Mouse (Mus musculus): ENCODE measurements around the gene Crmp1. TPM values are rescaled to one million over a fixed set of nuclear protein-coding genes. Genes with fewer than 3 reads are reported as not detected.

Crmp1 gene
- polyA plus RNA-seq, 1 experiment = 0.05 TPM

DNA sequence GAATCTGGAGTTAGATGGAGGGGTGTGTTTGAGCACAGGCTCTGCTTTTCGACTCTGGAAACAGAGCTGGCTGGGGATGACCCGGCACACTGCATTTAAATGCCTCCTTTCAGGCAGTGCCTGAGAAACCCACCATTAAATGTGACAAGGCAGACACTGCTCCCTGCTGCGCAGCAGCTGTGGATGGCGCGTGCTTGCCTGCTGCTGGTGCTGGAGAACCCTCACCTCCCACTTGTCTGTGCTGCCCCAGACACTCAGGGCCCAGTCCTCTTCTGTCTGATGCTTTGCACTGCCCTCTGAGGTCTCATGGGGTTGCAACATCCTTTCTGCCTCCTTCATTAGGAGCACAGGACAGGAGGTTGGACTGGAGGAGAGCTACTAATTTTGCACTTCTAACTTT, 20.0 kb downstream of the Crmp1 start:
- Histone ChIP-seq H3K36me3 (ENCODE audit: control insufficient read depth, insufficient read depth) (no peaks in the 10 kb centered on the region), H3K4me3 (ENCODE audit: insufficient read depth, poor library complexity, severe bottlenecking) (no peak overlapping the region), H3K79me2 (ENCODE audit: control insufficient read depth, insufficient read depth) (no peaks in the 10 kb centered on the region), H3ac (ENCODE audit: control insufficient read depth, insufficient read length, low read depth) (no peak overlapping the region), H3K79me3 (ENCODE audit: low read depth) (no peaks in the 10 kb centered on the region), H3K27me3 (ENCODE audit: control insufficient read depth, insufficient read depth, insufficient read length) (peaks cover 3% of the 10 kb centered on the region)
- TF ChIP-seq CEBPB (IDR thresholded peaks at IDR 0.05; ENCODE audit: low read depth) (no peak), MYOD1 (IDR thresholded peaks at IDR 0.05; ENCODE audit: control insufficient read depth, insufficient read length, low read depth) (no peak), FOSL1 (IDR thresholded peaks at IDR 0.05; ENCODE audit: insufficient read depth, low read length, poor library complexity, severe bottlenecking) (no peak), MAX (IDR thresholded peaks at IDR 0.05) (no peak), MYOG (IDR thresholded peaks at IDR 0.05; ENCODE audit: control insufficient read depth, extremely low read depth, insufficient read length) (no peak), USF1 (IDR thresholded peaks at IDR 0.05; ENCODE audit: low read depth) (no peak), CTCF (IDR thresholded peaks at IDR 0.05; ENCODE audit: control insufficient read depth, insufficient read depth, insufficient read length) (no peak)

DNA sequence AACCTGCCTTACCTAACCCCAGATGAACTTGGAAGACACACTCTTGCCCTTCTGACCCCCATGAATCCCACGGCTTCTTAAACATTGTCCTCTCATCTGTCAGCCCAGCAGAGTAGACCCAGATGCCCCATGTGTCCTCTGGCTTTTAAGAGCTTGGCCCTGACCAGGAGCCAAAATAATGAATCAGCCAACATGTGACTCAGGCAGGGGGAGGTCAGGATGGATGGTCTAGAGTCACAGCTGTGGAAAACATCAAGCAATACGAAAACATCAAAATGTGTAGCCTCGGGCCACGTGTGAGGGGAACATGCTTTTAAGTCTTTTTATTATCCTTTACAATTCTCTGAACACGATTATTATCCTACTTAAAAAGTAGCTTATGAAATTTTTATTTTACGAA, 22.1 kb downstream of the Crmp1 start:
- TF ChIP-seq MYOG (IDR thresholded peaks at IDR 0.05; ENCODE audit: control insufficient read depth, extremely low read depth, insufficient read length) = no peak
- peak; percentile 68 for TF ChIP-seq USF1 (IDR thresholded peaks at IDR 0.05; ENCODE audit: low read depth)

GRCm38 (mm10) chr5:37281021-37281420, 39.3 kb downstream of the Crmp1 start:
- Histone ChIP-seq H3K79me3 (ENCODE audit: low read depth) (no peaks in the 10 kb centered on the region), H3K4me3 (ENCODE audit: insufficient read depth, poor library complexity, severe bottlenecking) (no peak overlapping the region), H3K79me2 (ENCODE audit: control insufficient read depth, insufficient read depth) (no peaks in the 10 kb centered on the region), H3K36me3 (ENCODE audit: control insufficient read depth, insufficient read depth) (no peaks in the 10 kb centered on the region), H3K27me3 (ENCODE audit: control insufficient read depth, insufficient read depth, insufficient read length) (peaks cover 19% of the 10 kb centered on the region), H3ac (ENCODE audit: control insufficient read depth, insufficient read length, low read depth) (no peak overlapping the region)
- TF ChIP-seq MYOD1 (IDR thresholded peaks at IDR 0.05; ENCODE audit: control insufficient read depth, insufficient read length, low read depth) = no peak
- no peak for TF ChIP-seq MAX (IDR thresholded peaks at IDR 0.05)
- no peak for TF ChIP-seq USF1 (IDR thresholded peaks at IDR 0.05; ENCODE audit: low read depth)
- TF ChIP-seq CTCF (IDR thresholded peaks at IDR 0.05; ENCODE audit: control insufficient read depth, insufficient read depth, insufficient read length) = no peak
- TF ChIP-seq FOSL1 (IDR thresholded peaks at IDR 0.05; ENCODE audit: insufficient read depth, low read length, poor library complexity, severe bottlenecking) = no peak
- no peak for TF ChIP-seq CEBPB (IDR thresholded peaks at IDR 0.05; ENCODE audit: low read depth)
- TF ChIP-seq MYOG (IDR thresholded peaks at IDR 0.05; ENCODE audit: control insufficient read depth, extremely low read depth, insufficient read length) = no peak

More for the DNA sequence above, 22.1 kb downstream of the Crmp1 start:
- H3ac ChIP-seq (ENCODE audit: control insufficient read depth, insufficient read length, low read depth) = no peak overlapping the region
- no peaks in the 10 kb centered on the region for H3K36me3 ChIP-seq (ENCODE audit: control insufficient read depth, insufficient read depth)
- H3K27me3 ChIP-seq (ENCODE audit: control insufficient read depth, insufficient read depth, insufficient read length) = peaks cover 7% of the 10 kb centered on the region
- H3K4me3 ChIP-seq (ENCODE audit: insufficient read depth, poor library complexity, severe bottlenecking) = no peak overlapping the region
- H3K79me2 ChIP-seq (ENCODE audit: control insufficient read depth, insufficient read depth) = no peaks in the 10 kb centered on the region
- H3K79me3 ChIP-seq (ENCODE audit: low read depth) = no peaks in the 10 kb centered on the region

- no peak for TF ChIP-seq MYOG (IDR thresholded peaks at IDR 0.05; ENCODE audit: control insufficient read depth, extremely low read depth, insufficient read length)
- peak; percentile 43 for TF ChIP-seq CTCF (IDR thresholded peaks at IDR 0.05; ENCODE audit: control insufficient read depth, insufficient read depth, insufficient read length)
- no peak for TF ChIP-seq CEBPB (IDR thresholded peaks at IDR 0.05; ENCODE audit: low read depth)
- no peak for TF ChIP-seq FOSL1 (IDR thresholded peaks at IDR 0.05; ENCODE audit: insufficient read depth, low read length, poor library complexity, severe bottlenecking)
- no peaks in the 10 kb centered on the region for H3K27me3 ChIP-seq (ENCODE audit: control insufficient read depth, insufficient read depth, insufficient read length)
- H3K4me3 ChIP-seq (ENCODE audit: insufficient read depth, poor library complexity, severe bottlenecking) = no peak overlapping the region
- no peaks in the 10 kb centered on the region for H3K79me2 ChIP-seq (ENCODE audit: control insufficient read depth, insufficient read depth)
- H3K36me3 ChIP-seq (ENCODE audit: control insufficient read depth, insufficient read depth) = no peaks in the 10 kb centered on the region
- H3K79me3 ChIP-seq (ENCODE audit: low read depth) = no peaks in the 10 kb centered on the region
- no peak overlapping the region for H3ac ChIP-seq (ENCODE audit: control insufficient read depth, insufficient read length, low read depth)
These were observed 46.6 kb downstream of the Crmp1 start for GRCm38 (mm10) chr5:37288374-37288773.

DNA sequence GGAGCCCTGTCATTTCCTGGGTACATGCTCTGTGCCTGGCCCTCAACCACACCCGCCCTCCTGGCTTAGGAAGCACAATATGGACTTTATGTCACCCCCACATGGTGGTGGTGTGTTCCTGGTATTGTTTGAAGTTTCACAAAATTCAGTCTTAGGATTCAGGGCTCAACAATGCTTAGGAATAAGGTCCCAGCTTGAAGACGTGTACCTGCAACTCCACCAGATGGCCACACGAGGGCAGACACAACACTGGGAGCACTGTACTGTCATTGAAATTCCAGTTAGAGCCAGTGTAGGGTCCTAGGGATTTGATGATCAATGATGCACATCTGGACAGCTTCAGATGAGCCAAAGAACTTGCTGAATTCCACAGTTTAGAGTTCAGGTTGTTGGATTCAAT, 47.5 kb downstream of the Crmp1 start:
- Histone ChIP-seq H3K79me3 (ENCODE audit: low read depth) (no peaks in the 10 kb centered on the region), H3K79me2 (ENCODE audit: control insufficient read depth, insufficient read depth) (no peaks in the 10 kb centered on the region), H3ac (ENCODE audit: control insufficient read depth, insufficient read length, low read depth) (no peak overlapping the region), H3K36me3 (ENCODE audit: control insufficient read depth, insufficient read depth) (no peaks in the 10 kb centered on the region), H3K4me3 (ENCODE audit: insufficient read depth, poor library complexity, severe bottlenecking) (no peak overlapping the region), H3K27me3 (ENCODE audit: control insufficient read depth, insufficient read depth, insufficient read length) (no peaks in the 10 kb centered on the region)
- no peak for TF ChIP-seq USF1 (IDR thresholded peaks at IDR 0.05; ENCODE audit: low read depth)
- TF ChIP-seq MYOG (IDR thresholded peaks at IDR 0.05; ENCODE audit: control insufficient read depth, extremely low read depth, insufficient read length) = no peak
- no peak for TF ChIP-seq CTCF (IDR thresholded peaks at IDR 0.05; ENCODE audit: control insufficient read depth, insufficient read depth, insufficient read length)
- no peak for TF ChIP-seq MYOD1 (IDR thresholded peaks at IDR 0.05; ENCODE audit: control insufficient read depth, insufficient read length, low read depth)
- TF ChIP-seq MAX (IDR thresholded peaks at IDR 0.05) = no peak
- no peak for TF ChIP-seq CEBPB (IDR thresholded peaks at IDR 0.05; ENCODE audit: low read depth)
- no peak for TF ChIP-seq FOSL1 (IDR thresholded peaks at IDR 0.05; ENCODE audit: insufficient read depth, low read length, poor library complexity, severe bottlenecking)

- no peaks in the 10 kb centered on the region for H3K79me3 ChIP-seq (ENCODE audit: low read depth)
- TF ChIP-seq CEBPB (IDR thresholded peaks at IDR 0.05; ENCODE audit: low read depth) (no peak), FOSL1 (IDR thresholded peaks at IDR 0.05; ENCODE audit: insufficient read depth, low read length, poor library complexity, severe bottlenecking) (no peak), MAX (IDR thresholded peaks at IDR 0.05) (no peak), MYOD1 (IDR thresholded peaks at IDR 0.05; ENCODE audit: control insufficient read depth, insufficient read length, low read depth) (no peak), MYOG (IDR thresholded peaks at IDR 0.05; ENCODE audit: control insufficient read depth, extremely low read depth, insufficient read length) (no peak), USF1 (IDR thresholded peaks at IDR 0.05; ENCODE audit: low read depth) (no peak), CTCF (IDR thresholded peaks at IDR 0.05; ENCODE audit: control insufficient read depth, insufficient read depth, insufficient read length) (peak; percentile 4)
- no peak overlapping the region for H3K4me3 ChIP-seq (ENCODE audit: insufficient read depth, poor library complexity, severe bottlenecking)
- no peaks in the 10 kb centered on the region for H3K36me3 ChIP-seq (ENCODE audit: control insufficient read depth, insufficient read depth)
- H3ac ChIP-seq (ENCODE audit: control insufficient read depth, insufficient read length, low read depth) = no peak overlapping the region
- no peaks in the 10 kb centered on the region for H3K79me2 ChIP-seq (ENCODE audit: control insufficient read depth, insufficient read depth)
- H3K27me3 ChIP-seq (ENCODE audit: control insufficient read depth, insufficient read depth, insufficient read length) = peaks cover 5% of the 10 kb centered on the region
These were observed 49.2 kb downstream of the Crmp1 start for GRCm38 (mm10) chr5:37290983-37291382.
